Mouse (Mus musculus): ENCODE measurements around the gene Pa2g4.
"Not testable (repeated sequence)": the region's sequence is repeated elsewhere in the genome, so short reads cannot be mapped to it uniquely, and the experiment has no call there.

The Pa2g4 gene

GRCm38 (mm10) chr10:128565788-128566531 lies at the start of gene Pa2g4:
Pa2g4 (minus strand) TSS chr10:128565987.
- DNase-seq, result peak; percentile 97

- no peak for DNase-seq
Observed at GRCm38 (mm10) chr10:128614934-128615333, 49.1 kb upstream of the Pa2g4 start.

GRCm38 (mm10) chr10:128613820-128614219 lies 48.0 kb upstream of the Pa2g4 start:
- DNase-seq, result not testable (repeated sequence)

GRCm38 (mm10) chr10:128613154-128613440 lies 47.3 kb upstream of the Pa2g4 start:
- no peak for DNase-seq

- DNase-seq, result peak; percentile 77
Observed at GRCm38 (mm10) chr10:128612433-128613153, 46.8 kb upstream of the Pa2g4 start.

- DNase-seq, result no peak
Observed at GRCm38 (mm10) chr10:128606483-128606882, 40.7 kb upstream of the Pa2g4 start.

GRCm38 (mm10) chr10:128602470-128603128 lies 36.8 kb upstream of the Pa2g4 start:
- no peak for DNase-seq

- no peak for DNase-seq
Observed at GRCm38 (mm10) chr10:128601499-128601898, 35.7 kb upstream of the Pa2g4 start.

- no peak for DNase-seq
Observed at GRCm38 (mm10) chr10:128598476-128598875, 32.7 kb upstream of the Pa2g4 start.

GRCm38 (mm10) chr10:128592797-128593196 lies 27.0 kb upstream of the Pa2g4 start:
- DNase-seq, result no peak

- DNase-seq, result no peak
Observed at GRCm38 (mm10) chr10:128591436-128591835, 25.6 kb upstream of the Pa2g4 start.

- DNase-seq, result peak; percentile 67
Observed at GRCm38 (mm10) chr10:128590193-128590690, 24.5 kb upstream of the Pa2g4 start.

- no peak for DNase-seq
Observed at GRCm38 (mm10) chr10:128589464-128590192, 23.8 kb upstream of the Pa2g4 start, which contains the start of gene Erbb3. Erbb3 (minus strand) TSS chr10:128589652.

GRCm38 (mm10) chr10:128588775-128589463 lies 23.1 kb upstream of the Pa2g4 start:
- DNase-seq, result no peak

GRCm38 (mm10) chr10:128588136-128588535 lies 22.3 kb upstream of the Pa2g4 start:
- no peak for DNase-seq

- DNase-seq, result no peak
Observed at GRCm38 (mm10) chr10:128587697-128588096, 21.9 kb upstream of the Pa2g4 start.

- no peak for DNase-seq
Observed at GRCm38 (mm10) chr10:128587120-128587519, 21.3 kb upstream of the Pa2g4 start.

GRCm38 (mm10) chr10:128586546-128586945 lies 20.8 kb upstream of the Pa2g4 start:
- DNase-seq, result no peak

GRCm38 (mm10) chr10:128584386-128584785 lies 18.6 kb upstream of the Pa2g4 start:
- no peak for DNase-seq

GRCm38 (mm10) chr10:128583644-128584043 lies 17.9 kb upstream of the Pa2g4 start:
- DNase-seq, result peak; percentile 57

GRCm38 (mm10) chr10:128579731-128580130 lies 13.9 kb upstream of the Pa2g4 start:
- no peak for DNase-seq

GRCm38 (mm10) chr10:128579298-128579697 lies 13.5 kb upstream of the Pa2g4 start:
- no peak for DNase-seq

Data from cerebellum, adult 9-10 months (tissue).